Mouse (Mus musculus): ENCODE results near the gene Magix. TPM values are rescaled to one million over a fixed set of nuclear protein-coding genes. Genes with fewer than 3 reads are reported as not detected.
A peak's percentile ranks its signal among the peaks of the same experiment; 100 is the strongest.

The Magix gene
- polyA plus RNA-seq, 1 experiment from 2014 or later, result 0.28 TPM

- Histone ChIP-seq H3K4me2 (replicated peaks; ENCODE audit: low read depth, low read length) (peak within 1 kb of the TSS; percentile 52), H3K27me3 (ENCODE audit: control insufficient read depth, insufficient read depth, low read length) (no peaks in the 10 kb centered on the region), H3K27ac (ENCODE audit: low read depth, low read length) (peak within 1 kb of the TSS; percentile 74; the same call in 1 of the 2 replicates), H3K36me3 (ENCODE audit: control insufficient read depth, insufficient read depth, low read length) (no peaks in the 10 kb centered on the region), H3K9ac (ENCODE audit: low read depth, low read length) (peak within 1 kb of the TSS; percentile 56), H3K9me3 (ENCODE audit: control insufficient read depth, low read length) (no peaks in the 10 kb centered on the region), H3K4me3 (ENCODE audit: low read length) (peak within 1 kb of the TSS; percentile 48), H3K4me1 (ENCODE audit: control insufficient read depth, insufficient read depth, low read length) (peaks cover 2% of the 10 kb centered on the region; the same call in 1 of the 2 replicates)
- peak; percentile 70; the same call in 1 of the 2 replicates for ATAC-seq (ENCODE audit: low FRiP score, low TSS enrichment)
- 34% methylated on average over 26 of the region's 26 CpGs for WGBS
These were observed 23.8 kb downstream of the Magix start, which contains the start of gene Prickle3 for GRCm38 (mm10) chrX:7657221-7657639. Prickle3 (plus strand) TSS chrX:7657260.

DNA sequence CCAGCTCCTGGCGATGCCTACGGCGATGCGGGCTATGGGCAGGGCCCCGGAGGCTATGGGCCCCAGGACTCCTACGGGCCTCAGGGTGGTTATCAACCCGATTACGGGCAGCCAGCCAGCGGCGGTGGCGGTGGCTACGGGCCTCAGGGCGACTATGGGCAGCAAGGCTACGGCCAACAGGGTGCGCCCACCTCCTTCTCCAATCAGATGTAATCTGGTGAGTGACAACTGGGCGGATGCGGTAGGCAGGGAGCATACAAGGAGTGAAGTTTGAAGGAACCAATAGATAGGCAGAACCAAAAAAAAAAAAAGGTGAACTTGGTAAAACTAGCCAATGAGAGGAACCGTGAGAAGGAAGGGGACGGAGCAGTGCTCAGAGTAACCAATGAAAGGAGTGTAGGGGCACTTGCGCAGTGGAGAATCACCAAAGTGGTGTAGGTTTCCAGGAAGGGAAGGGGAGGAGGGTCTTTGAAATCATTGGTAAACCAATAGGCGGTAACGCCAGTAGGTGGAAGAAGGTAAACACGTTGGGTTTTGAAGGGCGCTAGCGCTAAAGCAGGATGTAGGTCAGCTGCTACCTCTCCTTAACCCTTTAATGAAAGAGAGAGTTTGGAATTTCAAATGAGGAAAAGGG lies 32.3 kb downstream of the Magix start:
- WGBS, result 30% methylated on average over 25 of the region's 25 CpGs
- ATAC-seq (ENCODE audit: low FRiP score, low TSS enrichment), result peak; percentile 98

DNA sequence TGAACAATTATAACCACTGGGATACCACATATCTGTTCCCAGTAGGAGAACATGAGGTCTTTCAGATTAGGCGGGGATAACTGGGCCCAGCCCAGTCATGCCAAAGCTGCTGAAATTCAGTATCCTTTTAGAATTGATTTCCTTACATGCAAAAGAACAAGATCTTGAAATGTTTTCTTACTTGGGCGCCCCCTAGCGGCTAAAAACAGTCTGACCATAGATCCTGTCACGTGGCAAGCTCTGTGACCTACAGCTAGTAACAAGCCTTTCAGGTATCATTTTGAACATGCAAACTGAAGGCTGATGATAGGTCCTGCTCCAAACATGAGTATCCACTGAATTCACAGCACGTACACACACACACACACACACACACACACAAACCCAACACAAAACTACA lies 35.7 kb downstream of the Magix start:
- Histone ChIP-seq H3K27me3 (ENCODE audit: control insufficient read depth, insufficient read depth, low read length) (no peaks in the 10 kb centered on the region), H3K36me3 (ENCODE audit: control insufficient read depth, insufficient read depth, low read length) (no peaks in the 10 kb centered on the region), H3K27ac (ENCODE audit: low read depth, low read length) (no peak overlapping the region), H3K4me1 (ENCODE audit: control insufficient read depth, insufficient read depth, low read length) (no peaks in the 10 kb centered on the region), H3K4me2 (replicated peaks; ENCODE audit: low read depth, low read length) (no peak overlapping the region), H3K4me3 (ENCODE audit: low read length) (no peak overlapping the region), H3K9me3 (ENCODE audit: control insufficient read depth, low read length) (no peaks in the 10 kb centered on the region), H3K9ac (ENCODE audit: low read depth, low read length) (no peak overlapping the region)
- 21% methylated on average over 5 of the region's 5 CpGs for WGBS
- no peak for ATAC-seq (ENCODE audit: low FRiP score, low TSS enrichment)

More for the DNA sequence above, 32.3 kb downstream of the Magix start:
- no peaks in the 10 kb centered on the region for H3K27me3 ChIP-seq (ENCODE audit: control insufficient read depth, insufficient read depth, low read length)
- peak overlapping the region; percentile 65; the same call in 1 of the 2 replicates for H3K27ac ChIP-seq (ENCODE audit: low read depth, low read length)
- peak overlapping the region; percentile 51 for H3K4me2 ChIP-seq (replicated peaks; ENCODE audit: low read depth, low read length)
- H3K9me3 ChIP-seq (ENCODE audit: control insufficient read depth, low read length), result no peaks in the 10 kb centered on the region
- peak overlapping the region; percentile 73 for H3K9ac ChIP-seq (ENCODE audit: low read depth, low read length)
- H3K36me3 ChIP-seq (ENCODE audit: control insufficient read depth, insufficient read depth, low read length), result no peaks in the 10 kb centered on the region
- H3K4me3 ChIP-seq (ENCODE audit: low read length), result peak overlapping the region; percentile 47
- no peaks in the 10 kb centered on the region for H3K4me1 ChIP-seq (ENCODE audit: control insufficient read depth, insufficient read depth, low read length)

DNA sequence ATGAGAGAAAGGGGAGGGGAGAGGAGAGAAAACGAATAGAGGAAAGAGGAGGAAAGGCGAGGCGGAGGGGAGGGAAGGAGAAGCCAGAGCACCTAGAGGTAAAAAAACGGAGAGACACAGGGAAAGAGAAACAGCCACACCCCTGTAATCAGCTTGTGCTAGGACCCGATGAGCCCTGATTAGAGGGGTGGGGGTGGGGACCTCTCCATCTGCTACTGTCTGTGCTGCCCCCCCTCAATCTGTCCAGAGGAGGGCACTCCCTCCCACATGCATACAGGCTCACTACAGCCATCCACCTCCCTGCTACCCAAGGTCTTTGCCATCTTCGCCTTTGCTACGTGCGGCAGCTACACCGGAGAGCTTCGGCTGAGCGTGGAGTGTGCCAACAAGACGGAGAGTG lies 40.3 kb downstream of the Magix start:
- Histone ChIP-seq H3K9ac (ENCODE audit: low read depth, low read length) (no peak overlapping the region), H3K4me1 (ENCODE audit: control insufficient read depth, insufficient read depth, low read length) (no peaks in the 10 kb centered on the region), H3K36me3 (ENCODE audit: control insufficient read depth, insufficient read depth, low read length) (no peaks in the 10 kb centered on the region), H3K27ac (ENCODE audit: low read depth, low read length) (no peak overlapping the region), H3K27me3 (ENCODE audit: control insufficient read depth, insufficient read depth, low read length) (peaks cover 5% of the 10 kb centered on the region; the same call in 1 of the 2 replicates), H3K4me3 (ENCODE audit: low read length) (no peak overlapping the region), H3K4me2 (replicated peaks; ENCODE audit: low read depth, low read length) (no peak overlapping the region), H3K9me3 (ENCODE audit: control insufficient read depth, low read length) (no peaks in the 10 kb centered on the region)
- ATAC-seq (ENCODE audit: low FRiP score, low TSS enrichment), result no peak
- WGBS, result 54% methylated on average over 12 of the region's 12 CpGs

DNA sequence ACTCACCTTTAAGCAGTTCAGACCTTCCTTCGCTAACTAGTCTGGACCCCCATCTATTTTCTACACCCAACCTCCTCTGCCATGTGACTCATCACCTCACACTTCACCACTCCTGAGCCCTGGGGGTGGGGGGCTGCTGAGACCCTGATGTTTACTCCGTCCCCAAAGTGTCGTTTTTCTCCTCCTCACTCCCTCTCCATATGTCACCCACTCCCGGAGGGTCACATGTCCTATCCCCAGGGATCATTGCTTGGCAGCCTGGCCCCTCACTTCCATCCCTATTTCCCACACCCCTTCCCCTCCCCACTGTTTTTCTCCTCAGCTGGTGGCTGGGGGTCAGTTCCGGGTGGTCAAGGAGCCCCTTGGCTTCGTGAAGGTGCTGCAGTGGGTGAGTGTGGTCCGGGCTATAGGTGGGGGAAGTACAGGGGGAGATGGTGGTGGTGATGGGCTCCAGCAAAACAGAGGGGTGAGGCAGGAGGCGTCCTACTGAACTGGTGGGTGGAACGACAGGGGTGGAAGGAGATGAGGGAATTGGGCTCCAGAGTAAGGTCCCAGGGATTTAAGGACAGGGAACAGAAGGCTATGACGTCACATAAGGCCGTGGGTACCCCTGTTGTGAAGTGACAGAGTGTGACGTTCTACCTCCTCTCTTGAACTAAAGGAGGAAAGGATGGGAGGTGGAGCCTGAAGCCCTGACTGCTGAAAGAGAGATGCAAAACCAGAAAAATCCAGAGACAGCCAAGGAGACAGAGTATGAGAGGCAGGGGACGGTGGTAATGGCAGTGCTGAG lies 41.3 kb downstream of the Magix start:
- Histone ChIP-seq H3K27me3 (ENCODE audit: control insufficient read depth, insufficient read depth, low read length) (peaks cover 5% of the 10 kb centered on the region; the same call in 1 of the 2 replicates), H3K4me2 (replicated peaks; ENCODE audit: low read depth, low read length) (no peak overlapping the region), H3K9ac (ENCODE audit: low read depth, low read length) (no peak overlapping the region), H3K36me3 (ENCODE audit: control insufficient read depth, insufficient read depth, low read length) (no peaks in the 10 kb centered on the region), H3K27ac (ENCODE audit: low read depth, low read length) (no peak overlapping the region), H3K4me3 (ENCODE audit: low read length) (no peak overlapping the region), H3K9me3 (ENCODE audit: control insufficient read depth, low read length) (no peaks in the 10 kb centered on the region), H3K4me1 (ENCODE audit: control insufficient read depth, insufficient read depth, low read length) (no peaks in the 10 kb centered on the region)
- 32% methylated on average over 13 of the region's 13 CpGs for WGBS
- ATAC-seq (ENCODE audit: low FRiP score, low TSS enrichment), result 0 out of 2 replicates have a peak, but pooled peaks have one; percentile 13

DNA sequence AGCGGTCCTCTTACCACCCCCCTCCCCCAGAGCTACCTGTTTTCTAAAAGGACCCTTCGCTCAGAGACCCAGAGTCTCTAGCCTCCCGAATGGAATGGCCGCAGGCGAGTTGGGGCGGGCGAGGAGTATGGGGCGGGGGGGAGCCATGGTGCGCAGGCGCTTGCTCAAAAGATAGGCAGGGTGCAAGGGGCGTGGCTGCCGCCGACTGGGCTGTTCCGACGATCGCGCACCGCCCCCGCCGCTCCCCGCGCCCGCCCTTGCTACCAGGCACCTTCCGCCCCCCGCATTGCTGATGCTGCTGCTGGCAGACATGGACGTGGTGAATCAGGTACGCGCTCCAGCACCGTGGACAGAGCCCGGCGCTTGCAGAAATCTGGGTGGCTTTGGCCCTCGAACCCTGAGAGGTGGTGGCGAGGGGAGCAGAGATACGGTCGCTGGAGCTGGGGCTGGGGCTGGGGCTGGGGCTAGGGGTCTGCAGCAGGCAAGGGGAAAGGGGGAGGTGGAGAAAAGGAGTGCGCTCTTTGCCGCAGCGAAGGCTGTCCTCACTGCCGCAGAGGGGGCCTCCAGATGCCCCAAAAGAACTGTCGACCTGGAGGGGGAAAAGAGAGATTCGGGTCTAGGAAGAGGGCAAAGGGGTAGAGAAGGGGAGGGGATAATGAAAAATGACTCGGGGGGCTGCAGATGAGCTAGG lies 42.5 kb downstream of the Magix start, which contains the start of gene Syp:
TSS of gene Syp (plus strand) at position 71 of the 691 bp plus-strand sequence.
- H3K27me3 ChIP-seq (ENCODE audit: control insufficient read depth, insufficient read depth, low read length), result peaks cover 5% of the 10 kb centered on the region; the same call in 1 of the 2 replicates
- H3K9me3 ChIP-seq (ENCODE audit: control insufficient read depth, low read length), result no peaks in the 10 kb centered on the region
- H3K4me2 ChIP-seq (replicated peaks; ENCODE audit: low read depth, low read length), result peak within 1 kb of the TSS; percentile 44
- H3K9ac ChIP-seq (ENCODE audit: low read depth, low read length), result no peak within 1 kb of the TSS
- H3K4me3 ChIP-seq (ENCODE audit: low read length), result peak within 1 kb of the TSS; percentile 23
- H3K4me1 ChIP-seq (ENCODE audit: control insufficient read depth, insufficient read depth, low read length), result no peaks in the 10 kb centered on the region
- peak; percentile 87 for ATAC-seq (ENCODE audit: low FRiP score, low TSS enrichment)
- H3K27ac ChIP-seq (ENCODE audit: low read depth, low read length), result no peak within 1 kb of the TSS
- no peaks in the 10 kb centered on the region for H3K36me3 ChIP-seq (ENCODE audit: control insufficient read depth, insufficient read depth, low read length)
- WGBS, result 25% methylated on average over 40 of the region's 42 CpGs

GRCm38 (mm10) chrX:7635101-7635500 lies 46.0 kb downstream of the Magix start:
- no peaks in the 10 kb centered on the region for H3K36me3 ChIP-seq (ENCODE audit: control insufficient read depth, insufficient read depth, low read length)
- H3K4me3 ChIP-seq (ENCODE audit: low read length), result no peak overlapping the region
- 76% methylated on average over 3 of the region's 3 CpGs for WGBS
- H3K27me3 ChIP-seq (ENCODE audit: control insufficient read depth, insufficient read depth, low read length), result peaks cover 5% of the 10 kb centered on the region; the same call in 1 of the 2 replicates
- H3K27ac ChIP-seq (ENCODE audit: low read depth, low read length), result no peak overlapping the region
- no peak overlapping the region for H3K9ac ChIP-seq (ENCODE audit: low read depth, low read length)
- H3K4me1 ChIP-seq (ENCODE audit: control insufficient read depth, insufficient read depth, low read length), result no peaks in the 10 kb centered on the region
- no peak overlapping the region for H3K4me2 ChIP-seq (replicated peaks; ENCODE audit: low read depth, low read length)
- no peak for ATAC-seq (ENCODE audit: low FRiP score, low TSS enrichment)
- H3K9me3 ChIP-seq (ENCODE audit: control insufficient read depth, low read length), result no peaks in the 10 kb centered on the region

- Histone ChIP-seq H3K36me3 (ENCODE audit: control insufficient read depth, insufficient read depth, low read length) (no peaks in the 10 kb centered on the region), H3K27ac (ENCODE audit: low read depth, low read length) (no peak overlapping the region), H3K4me3 (ENCODE audit: low read length) (no peak overlapping the region), H3K4me1 (ENCODE audit: control insufficient read depth, insufficient read depth, low read length) (no peaks in the 10 kb centered on the region), H3K27me3 (ENCODE audit: control insufficient read depth, insufficient read depth, low read length) (no peaks in the 10 kb centered on the region), H3K9ac (ENCODE audit: low read depth, low read length) (no peak overlapping the region), H3K9me3 (ENCODE audit: control insufficient read depth, low read length) (no peaks in the 10 kb centered on the region), H3K4me2 (replicated peaks; ENCODE audit: low read depth, low read length) (no peak overlapping the region)
- WGBS, result 85% methylated on average over 6 of the region's 6 CpGs
- no peak for ATAC-seq (ENCODE audit: low FRiP score, low TSS enrichment)
These were observed 48.5 kb downstream of the Magix start for GRCm38 (mm10) chrX:7632560-7632959.
